Mouse (Mus musculus): Measurements from ENCODE around the gene Tmem150a.

- TF ChIP-seq CTCF (IDR thresholded peaks at IDR 0.05), result no peak
- no peak for TF ChIP-seq EP300 (IDR thresholded peaks at IDR 0.05; ENCODE audit: insufficient read depth, low read depth, low read length)
- TF ChIP-seq POLR2A (IDR thresholded peaks at IDR 0.05; ENCODE audit: insufficient read depth, low read depth, low read length), result no peak
Measured at GRCm38 (mm10) chr6:72344396-72345073, 10.7 kb upstream of the Tmem150a start.

Data from heart, adult 2 months (tissue).